18 mouse cellular contexts compared by ENCODE assay signal in genomic region chr1:180368112-180368511, GRCm38 (mm10). TPM values are rescaled to one million over a fixed set of nuclear protein-coding genes. Genes with fewer than 3 reads are reported as not detected.
DNase-seq lines count a peak whose midpoint lies in the region; ATAC-seq lines count a peak whose summit lies in the region.
"Had no signal": no experiment of that assay in that cellular context is flagged by ENCODE, and none has a peak within 500 bp of the region (broad histone marks: within the 10 kb centered on the region; RNA-seq: fewer than 3 reads in every experiment).

No protein-coding gene starts in this region.

- 81% methylated on average over 7 of the region's 7 CpGs for WGBS in forebrain, embryonic 15.5 days
- WGBS in forebrain, embryonic 11.5 days: 92% methylated on average over 7 of the region's 7 CpGs
- 83% methylated on average over 7 of the region's 7 CpGs for WGBS in hindbrain, embryonic 10.5 days
- 88% methylated on average over 7 of the region's 7 CpGs for WGBS in hindbrain, embryonic 13.5 days
- WGBS in embryonic facial prominence, embryonic 10.5 days: 82% methylated on average over 7 of the region's 7 CpGs

- no peaks in the 10 kb centered on the region for H3K9me3 ChIP-seq in forebrain, embryonic 15.5 days
- H3K9me3 ChIP-seq in forebrain, embryonic 11.5 days (ENCODE audit: control insufficient read depth, low read length): no peaks in the 10 kb centered on the region
- H3K9me3 ChIP-seq in hindbrain, embryonic 10.5 days: no peaks in the 10 kb centered on the region
- no peaks in the 10 kb centered on the region for H3K9me3 ChIP-seq in hindbrain, embryonic 13.5 days
- H3K9me3 ChIP-seq in embryonic facial prominence, embryonic 10.5 days: no peaks in the 10 kb centered on the region
- H3K9me3 ChIP-seq: hindbrain, embryonic 15.5 days; kidney, embryonic 15.5 days; limb, embryonic 13.5 days; lung, embryonic 15.5 days had no signal

- no peak for DNase-seq in forebrain, embryonic 11.5 days (ENCODE audit: low spot score)
- DNase-seq in hindbrain, embryonic 10.5 days (ENCODE audit: low spot score): no peak
- DNase-seq in cerebellum, adult 8-10 months: peak; percentile 49
- no peak for DNase-seq in embryonic facial prominence, embryonic 10.5 days (ENCODE audit: low spot score)
- no peak for DNase-seq in left cerebral cortex, postnatal 4 days
- DNase-seq: B cell, adult 2 months; heart, postnatal 14 days; lung, postnatal 4 days; right cerebral cortex, postnatal 25 days; thymus, adult 2 months had no signal

- no peak for ATAC-seq in forebrain, embryonic 15.5 days (replicated peaks)
- ATAC-seq in forebrain, embryonic 11.5 days (replicated peaks; ENCODE audit: low FRiP score): no peak
- no peak for ATAC-seq in hindbrain, embryonic 13.5 days (ENCODE audit: low FRiP score)
- ATAC-seq: intestine, embryonic 16.5 days had no signal

- H3K27ac ChIP-seq in forebrain, embryonic 15.5 days (replicated peaks): peak overlapping the region; percentile 97; the same call in 1 of the 2 replicates
- H3K27ac ChIP-seq in forebrain, embryonic 11.5 days (ENCODE audit: low read depth, low read length): no peak overlapping the region
- peak overlapping the region; percentile 54 for H3K27ac ChIP-seq in hindbrain, embryonic 10.5 days
- no peak overlapping the region for H3K27ac ChIP-seq in hindbrain, embryonic 13.5 days
- peak overlapping the region; percentile 35 for H3K27ac ChIP-seq in embryonic facial prominence, embryonic 10.5 days (replicated peaks)
- H3K27ac ChIP-seq: limb, embryonic 13.5 days; liver, embryonic 14.5 days had no signal

- H3K4me3 ChIP-seq in forebrain, embryonic 15.5 days: no peak overlapping the region
- H3K4me3 ChIP-seq in forebrain, embryonic 11.5 days (ENCODE audit: low read depth, low read length): no peak overlapping the region
- no peak overlapping the region for H3K4me3 ChIP-seq in hindbrain, embryonic 10.5 days
- H3K4me3 ChIP-seq in hindbrain, embryonic 13.5 days: no peak overlapping the region
- H3K4me3 ChIP-seq in embryonic facial prominence, embryonic 10.5 days: no peak overlapping the region
- H3K4me3 ChIP-seq: hindbrain, embryonic 15.5 days; kidney, embryonic 15.5 days; limb, embryonic 13.5 days; lung, embryonic 15.5 days had no signal

- no peak overlapping the region for H3K9ac ChIP-seq in forebrain, embryonic 15.5 days (replicated peaks)
- H3K9ac ChIP-seq in forebrain, embryonic 11.5 days (ENCODE audit: low read length): no peak overlapping the region
- H3K9ac ChIP-seq in hindbrain, embryonic 13.5 days: no peak overlapping the region
- H3K9ac ChIP-seq: hindbrain, embryonic 15.5 days; kidney, embryonic 15.5 days; limb, embryonic 13.5 days; liver, embryonic 14.5 days; lung, embryonic 15.5 days had no signal

- no peak overlapping the region for H3K4me2 ChIP-seq in forebrain, embryonic 15.5 days (replicated peaks)
- H3K4me2 ChIP-seq in forebrain, embryonic 11.5 days (ENCODE audit: low read depth, low read length, severe bottlenecking): no peak overlapping the region
- no peak overlapping the region for H3K4me2 ChIP-seq in hindbrain, embryonic 13.5 days
- H3K4me2 ChIP-seq: hindbrain, embryonic 15.5 days; kidney, embryonic 15.5 days; limb, embryonic 13.5 days; lung, embryonic 15.5 days had no signal

- intact Hi-C loops in left cerebral cortex, postnatal 4 days (cut with DNase I): loop anchor here (5.0 kb wide), 1 partner anchor 36 kb away; the partner anchor contains the start of gene Itpkb

- no peaks in the 10 kb centered on the region for H3K36me3 ChIP-seq in forebrain, embryonic 15.5 days
- no peaks in the 10 kb centered on the region for H3K36me3 ChIP-seq in forebrain, embryonic 11.5 days (ENCODE audit: control insufficient read depth, insufficient read depth, low read length)
- no peaks in the 10 kb centered on the region for H3K36me3 ChIP-seq in hindbrain, embryonic 10.5 days
- no peaks in the 10 kb centered on the region for H3K36me3 ChIP-seq in hindbrain, embryonic 13.5 days
- no peaks in the 10 kb centered on the region for H3K36me3 ChIP-seq in embryonic facial prominence, embryonic 10.5 days (replicated peaks)
- H3K36me3 ChIP-seq: hindbrain, embryonic 15.5 days; kidney, embryonic 15.5 days; limb, embryonic 13.5 days; lung, embryonic 15.5 days had no signal

- H3K27me3 ChIP-seq in forebrain, embryonic 15.5 days: no peaks in the 10 kb centered on the region
- H3K27me3 ChIP-seq in forebrain, embryonic 11.5 days (ENCODE audit: control insufficient read depth, insufficient read depth, low read length): no peaks in the 10 kb centered on the region
- H3K27me3 ChIP-seq in hindbrain, embryonic 10.5 days (ENCODE audit: insufficient read depth, poor library complexity, severe bottlenecking): peaks cover 6% of the 10 kb centered on the region; the same call in 1 of the 2 replicates
- no peaks in the 10 kb centered on the region for H3K27me3 ChIP-seq in hindbrain, embryonic 13.5 days
- H3K27me3 ChIP-seq in embryonic facial prominence, embryonic 10.5 days (replicated peaks; ENCODE audit: low read depth, poor library complexity, severe bottlenecking): no peaks in the 10 kb centered on the region
- H3K27me3 ChIP-seq: hindbrain, embryonic 15.5 days; kidney, embryonic 15.5 days; limb, embryonic 13.5 days; lung, embryonic 15.5 days had no signal

- H3K4me1 ChIP-seq in forebrain, embryonic 15.5 days: peaks cover 42% of the 10 kb centered on the region
- peaks cover 6% of the 10 kb centered on the region; the same call in 1 of the 2 replicates for H3K4me1 ChIP-seq in forebrain, embryonic 11.5 days (replicated peaks; ENCODE audit: control insufficient read depth, insufficient read depth, low read length)
- H3K4me1 ChIP-seq in hindbrain, embryonic 10.5 days (replicated peaks): peaks cover 59% of the 10 kb centered on the region
- H3K4me1 ChIP-seq in hindbrain, embryonic 13.5 days (replicated peaks): peaks cover 53% of the 10 kb centered on the region
- peaks cover 57% of the 10 kb centered on the region for H3K4me1 ChIP-seq in embryonic facial prominence, embryonic 10.5 days

RNA-seq across cellular contexts. Expression of gene Itpkb, which starts 37.8 kb away (rescaled TPM):
- 2.3 and 2.4 TPM in 2 replicates for polyA plus RNA-seq in forebrain, embryonic 15.5 days (2015; fragmentation: Nextera tagmentation; extraction: Ambion mirVana)
- polyA plus RNA-seq in forebrain, embryonic 11.5 days (2014; fragmentation: Nextera tagmentation; extraction: Ambion mirVana): 3.0 and 3.2 TPM in 2 replicates
- 3.7 and 4.2 TPM in 2 replicates for polyA plus RNA-seq in hindbrain, embryonic 10.5 days (2016; fragmentation: Nextera tagmentation; extraction: Ambion mirVana)
- polyA plus RNA-seq in hindbrain, embryonic 13.5 days (2015; fragmentation: Nextera tagmentation; extraction: Ambion mirVana): 2.6 and 3.4 TPM in 2 replicates
- polyA plus RNA-seq in embryonic facial prominence, embryonic 10.5 days (2016; fragmentation: Nextera tagmentation; extraction: Ambion mirVana): 4.9 and 6.2 TPM in 2 replicates
- 10 to 100 TPM; 12.1 to 12.3 TPM for total RNA-seq in left cerebral cortex, postnatal 4 days (2021)

Comparison
In these comparisons a context has a peak if more than half of its experiments do, and no peak if none do; other contexts are left out.
1. H3K27ac ChIP-seq: peak in forebrain, embryonic 15.5 days (single experiment), hindbrain, embryonic 10.5 days (single experiment) and embryonic facial prominence, embryonic 10.5 days (single experiment); none in forebrain, embryonic 11.5 days (single experiment) and hindbrain, embryonic 13.5 days (single experiment).